Mouse (Mus musculus) hindbrain, postnatal 0 days (tissue): ENCODE measurements at regions not wholly inside any gene's neighbourhood (a gene's known extent, or its start where the extent isn't known, plus 50 kb on each side); places are given as distances from the start of the nearest gene placed in this dataset.
A peak's percentile ranks its signal among the peaks of the same experiment; 100 is the strongest.

Experiments used
- ATAC-seq: fragments of 200-750 bp; cut with Nextera tagmentation; 2 replicates; pipeline ENCODE4 v1.8.0; 2017; ENCODE audit warnings: mild to moderate bottlenecking, moderate TSS enrichment, moderate library complexity
- DNase-seq: peaks from one replicate; pipeline ENCODE4 v3.0.0-alpha.2; 2015; ENCODE audit warnings: low spot score
- H3K27ac ChIP-seq: fragments of 300-500 bp; sonication (generic); 2 replicates; pipeline ENCODE4 v1.5.1; 2014; ENCODE audit warnings: mild to moderate bottlenecking
- H3K27me3 ChIP-seq: fragments of 300-500 bp; sonication (generic); 2 replicates; pipeline ENCODE4 v1.6.1; 2014; ENCODE audit warnings: low read length, mixed read lengths; ENCODE audit not compliant: insufficient read depth
- H3K36me3 ChIP-seq: fragments of 300-500 bp; sonication (generic); 2 replicates; pipeline ENCODE4 v1.6.1; 2014; ENCODE audit warnings: low read length, mixed read lengths; ENCODE audit not compliant: insufficient read depth
- H3K4me1 ChIP-seq: fragments of 300-500 bp; sonication (generic); 2 replicates; pipeline ENCODE4 v1.6.1; 2014; ENCODE audit warnings: antibody characterized with exemption, low read length, mixed read lengths; ENCODE audit not compliant: insufficient read depth
- H3K4me2 ChIP-seq: fragments of 300-500 bp; sonication (generic); 2 replicates; pipeline ENCODE4 v1.6.1; 2014; ENCODE audit warnings: low read depth, mild to moderate bottlenecking, low read length, moderate library complexity, mixed read lengths
- H3K4me3 ChIP-seq: fragments of 300-500 bp; sonication (generic); 2 replicates; pipeline ENCODE4 v1.5.1; 2014; ENCODE audit warnings: low read length
- H3K9ac ChIP-seq: fragments of 300-500 bp; sonication (generic); replicated peaks from 2 replicates; pipeline ENCODE4 v1.6.1; 2014; ENCODE audit warnings: mild to moderate bottlenecking, low read length, moderate library complexity, mixed read lengths
- H3K9me3 ChIP-seq: fragments of 300-500 bp; sonication (generic); 2 replicates; pipeline ENCODE4 v1.6.1; 2016; ENCODE audit warnings: low read length, mixed read lengths
- CTCF ChIP-seq: IDR thresholded peaks from 2 replicates; pipeline ENCODE4 v1.5.1; 2016; ENCODE audit warnings: antibody characterized with exemption, control low read depth, low read depth
- WGBS: fragments of 180-500 bp; shearing (Covaris S2); extraction: QIAGEN DNeasy Blood & Tissue Kit; methylation state at CpG from one replicate; pipeline ENCODE4 v1.1.7; 2014; 5-methylcytosine and 5-hydroxymethylcytosine counted together

- Histone ChIP-seq H3K9me3 (no peaks in the 10 kb centered on the region), H3K36me3 (no peaks in the 10 kb centered on the region), H3K27ac (no peak overlapping the region), H3K9ac (no peak overlapping the region), H3K4me1 (no peaks in the 10 kb centered on the region; the same call in 1 of the 2 replicates), H3K4me3 (no peak overlapping the region), H3K4me2 (no peak overlapping the region), H3K27me3 (no peaks in the 10 kb centered on the region)
- DNase-seq (no peak), ATAC-seq (peak; percentile 22; the same call in 1 of the 2 replicates)
- 76% methylated on average over 14 of the region's 14 CpGs for WGBS
- 0 out of 2 replicates have a peak, but pooled peaks have one; percentile 25 for TF ChIP-seq CTCF
Observed at GRCm38 (mm10) chr4:81178047-81178781, 264.4 kb downstream of the Mpdz start.

GRCm38 (mm10) chr4:81178782-81179135 is 263.9 kb downstream of the Mpdz start:
- Histone ChIP-seq H3K4me1 (no peaks in the 10 kb centered on the region; the same call in 1 of the 2 replicates), H3K27me3 (no peaks in the 10 kb centered on the region), H3K27ac (no peak overlapping the region), H3K4me3 (no peak overlapping the region), H3K36me3 (no peaks in the 10 kb centered on the region), H3K9me3 (no peaks in the 10 kb centered on the region), H3K4me2 (no peak overlapping the region), H3K9ac (no peak overlapping the region)
- peak; percentile 97 for ATAC-seq
- WGBS = under 1% methylated on average over 12 of the region's 12 CpGs
- peak; percentile 99 for TF ChIP-seq CTCF
- DNase-seq = peak; percentile 95

GRCm38 (mm10) chr4:81216123-81216522 is 226.5 kb downstream of the Mpdz start:
- Histone ChIP-seq H3K9me3 (no peaks in the 10 kb centered on the region), H3K4me2 (no peak overlapping the region), H3K4me3 (no peak overlapping the region), H3K4me1 (no peaks in the 10 kb centered on the region), H3K9ac (no peak overlapping the region), H3K27me3 (no peaks in the 10 kb centered on the region), H3K27ac (no peak overlapping the region), H3K36me3 (no peaks in the 10 kb centered on the region)
- DNase-seq = no peak
- ATAC-seq = no peak
- 68% methylated on average over 1 of the region's 1 CpGs for WGBS
- TF ChIP-seq CTCF = no peak

- Histone ChIP-seq H3K4me1 (no peaks in the 10 kb centered on the region; the same call in 1 of the 2 replicates), H3K4me2 (no peak overlapping the region; the same call in 1 of the 2 replicates), H3K27me3 (no peaks in the 10 kb centered on the region), H3K36me3 (no peaks in the 10 kb centered on the region), H3K27ac (no peak overlapping the region), H3K9me3 (no peaks in the 10 kb centered on the region), H3K9ac (no peak overlapping the region), H3K4me3 (no peak overlapping the region)
- ATAC-seq = 0 out of 2 replicates have a peak, but pooled peaks have one; percentile 29
- 39% methylated on average over 11 of the region's 11 CpGs for WGBS
- TF ChIP-seq CTCF = no peak
- DNase-seq = peak; percentile 18
Observed at GRCm38 (mm10) chr4:81217979-81218378, 224.6 kb downstream of the Mpdz start.

- DNase-seq (no peak), ATAC-seq (no peak)
- Histone ChIP-seq H3K9ac (no peak overlapping the region), H3K27ac (no peak overlapping the region), H3K4me3 (no peak overlapping the region), H3K4me1 (no peaks in the 10 kb centered on the region; the same call in 1 of the 2 replicates), H3K36me3 (no peaks in the 10 kb centered on the region), H3K4me2 (no peak overlapping the region), H3K9me3 (no peaks in the 10 kb centered on the region), H3K27me3 (no peaks in the 10 kb centered on the region)
- no peak for TF ChIP-seq CTCF
- 70% methylated on average over 6 of the region's 6 CpGs for WGBS
Observed at GRCm38 (mm10) chr4:81222034-81222433, 220.6 kb downstream of the Mpdz start.

- no peak for ATAC-seq
- no peaks in the 10 kb centered on the region for H3K27me3 ChIP-seq
- no peak overlapping the region for H3K9ac ChIP-seq
- no peak overlapping the region for H3K4me3 ChIP-seq
- no peak overlapping the region for H3K27ac ChIP-seq
- no peaks in the 10 kb centered on the region for H3K36me3 ChIP-seq
- H3K4me2 ChIP-seq = no peak overlapping the region
- DNase-seq = no peak
- TF ChIP-seq CTCF = no peak
- no peaks in the 10 kb centered on the region; the same call in 1 of the 2 replicates for H3K4me1 ChIP-seq
- no peaks in the 10 kb centered on the region for H3K9me3 ChIP-seq
- WGBS = 59% methylated on average over 5 of the region's 5 CpGs
Observed at GRCm38 (mm10) chr4:81222468-81223175, 220.0 kb downstream of the Mpdz start.
